In genomic region chr2:153338361-153339350, GRCm38 (mm10) we compare ENCODE assay signal across 16 mouse cellular contexts. TPM values are rescaled to one million over a fixed set of nuclear protein-coding genes. Genes with fewer than 3 reads are reported as not detected.
DNase-seq lines count a peak whose midpoint lies in the region; ATAC-seq lines count a peak whose summit lies in the region.
"Had no signal": no experiment of that assay in that cellular context is flagged by ENCODE, and none has a peak within 500 bp of the region (broad histone marks: within the 10 kb centered on the region; RNA-seq: fewer than 3 reads in every experiment).

No protein-coding gene starts in this region.

- ATAC-seq in frontal cortex, adult (ENCODE audit: low TSS enrichment), result peak; percentile 53; the same call in 1 of the 2 replicates
- 0 out of 2 replicates have a peak, but pooled peaks have one; percentile 22 for ATAC-seq in limb, embryonic 15.5 days (ENCODE audit: insufficient number of reproducible peaks, low FRiP score, low TSS enrichment, low read depth)
- no peak for ATAC-seq in erythroblast, adult 5-6 weeks (replicated peaks; ENCODE audit: low FRiP score, poor library complexity, severe bottlenecking)

- no peak overlapping the region for H3K9ac ChIP-seq in limb, embryonic 15.5 days
- H3K9ac ChIP-seq: liver, embryonic 15.5 days had no signal

- H3K4me2 ChIP-seq in limb, embryonic 15.5 days, result no peak overlapping the region
- H3K4me2 ChIP-seq: liver, embryonic 15.5 days had no signal

- H3K9me3 ChIP-seq in limb, embryonic 15.5 days, result no peaks in the 10 kb centered on the region
- H3K9me3 ChIP-seq: liver, embryonic 15.5 days had no signal

- 75% methylated on average over 9 of the region's 9 CpGs for WGBS in limb, embryonic 15.5 days

- H3K4me1 ChIP-seq in limb, embryonic 15.5 days, result 0 out of 2 replicates have a peak, but pooled peaks cover 3% of the 10 kb centered on the region

- no peak for DNase-seq in frontal cortex, postnatal 10 days (ENCODE audit: low spot score in 2 of 2)
- DNase-seq in 416B (ENCODE audit: low read depth), result peak; percentile 65
- peak; percentile 41 for DNase-seq in adipocyte (ENCODE audit: low spot score)
- no peak for DNase-seq in frontal cortex, postnatal 25 days (ENCODE audit: low spot score in 2 of 2)
- DNase-seq in frontal cortex, postnatal 14 days (ENCODE audit: low spot score in 2 of 2), result no peak
- DNase-seq: adrenal gland, postnatal 25 days; cerebellum, adult 11-12 months; embryo, embryonic 11 days; gastrocnemius, postnatal 14 days; kidney, adult 11 months; kidney, postnatal 4 days had no signal

- H3K27ac ChIP-seq in limb, embryonic 15.5 days, result no peak overlapping the region
- H3K27ac ChIP-seq: liver, embryonic 15.5 days had no signal

- no peak overlapping the region for H3K4me3 ChIP-seq in limb, embryonic 15.5 days
- H3K4me3 ChIP-seq: liver, embryonic 15.5 days had no signal

- peaks cover 5% of the 10 kb centered on the region; the same call in 1 of the 2 replicates for H3K36me3 ChIP-seq in limb, embryonic 15.5 days

- no peaks in the 10 kb centered on the region for H3K27me3 ChIP-seq in limb, embryonic 15.5 days
- H3K27me3 ChIP-seq: CH12.LX; liver, embryonic 15.5 days had no signal

RNA-seq across cellular contexts. Expression of gene Asxl1, which starts 7.0 kb away (rescaled TPM):
- 9.6 and 10.5 TPM in 2 replicates for polyA plus RNA-seq in limb, embryonic 15.5 days (2015; fragmentation: Nextera tagmentation; extraction: Ambion mirVana)
- 10.8 and 17.1 TPM in 2 replicates for total RNA-seq in erythroblast, adult 5-6 weeks (2015; ENCODE audit: low replicate concordance)
- total RNA-seq in erythroblast, adult 5-6 weeks (2017; ENCODE audit: low replicate concordance), result 14.7 and 18.5 TPM in 2 replicates

RNA-seq across cellular contexts. Expression of gene Kif3b, which starts 47.4 kb away (rescaled TPM):
- 4.8 and 6.7 TPM in 2 replicates for polyA plus RNA-seq in limb, embryonic 15.5 days (2015; fragmentation: Nextera tagmentation; extraction: Ambion mirVana)
- 2.9 and 6.5 TPM in 2 replicates for total RNA-seq in erythroblast, adult 5-6 weeks (2015; ENCODE audit: low replicate concordance)
- total RNA-seq in erythroblast, adult 5-6 weeks (2017; ENCODE audit: low replicate concordance), result 5.4 and 5.7 TPM in 2 replicates

Comparison
In these comparisons a context has a peak if more than half of its experiments do, and no peak if none do; other contexts are left out.
1. DNase-seq: peak in 416B (single experiment) and adipocyte (single experiment); none in frontal cortex, postnatal 10 days (0 of 2), frontal cortex, postnatal 25 days (0 of 2) and frontal cortex, postnatal 14 days (0 of 2).